In the genomic region with DNA sequence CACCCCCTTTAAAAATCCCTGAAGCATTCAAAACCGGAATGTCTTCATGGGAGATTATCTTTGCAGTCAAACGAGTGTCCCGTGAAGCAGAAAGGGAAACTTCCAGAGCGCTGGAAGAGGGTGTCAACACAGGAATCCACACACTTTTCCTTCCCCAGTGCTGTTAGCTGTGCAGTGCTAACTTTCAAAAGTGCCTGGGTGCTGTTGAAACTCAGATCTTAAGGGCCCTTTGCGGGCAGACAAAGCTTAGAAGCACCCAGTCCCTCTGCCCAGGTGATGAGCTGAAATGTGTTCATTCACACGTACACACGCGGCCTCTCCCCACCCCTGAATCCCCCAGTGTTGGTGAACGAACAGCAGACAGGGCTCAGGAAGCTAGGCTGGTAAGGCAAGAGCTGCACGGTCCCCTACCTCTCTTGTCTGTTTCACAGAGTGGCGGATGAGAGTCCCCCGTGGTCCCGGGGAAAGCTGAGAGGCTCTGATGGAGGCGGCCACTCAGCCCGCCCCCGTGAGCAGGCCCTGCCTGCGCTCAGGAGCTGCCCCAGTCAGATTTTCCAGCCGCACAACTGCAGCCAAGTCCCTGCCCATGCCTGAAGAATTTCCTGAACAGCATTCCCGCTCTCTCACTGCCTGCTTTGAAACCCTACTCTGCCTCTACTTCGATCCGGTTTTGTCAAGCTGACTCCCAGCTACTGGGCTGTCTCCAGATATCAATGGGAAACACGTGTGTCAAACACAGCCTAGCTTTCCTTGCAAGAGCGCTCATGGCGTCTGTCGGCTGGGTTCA, we compare ENCODE assay signal across 7 mouse cellular contexts.
DNase-seq lines count a peak whose midpoint lies in the region; ATAC-seq lines count a peak whose summit lies in the region.

No protein-coding gene starts in this region.

- no peaks in the 10 kb centered on the region for H3K36me3 ChIP-seq in embryonic facial prominence, embryonic 14.5 days (ENCODE audit: control insufficient read depth, insufficient read depth, low read length)
- no peaks in the 10 kb centered on the region for H3K36me3 ChIP-seq in heart, embryonic 10.5 days

- H3K27ac ChIP-seq in embryonic facial prominence, embryonic 14.5 days (replicated peaks; ENCODE audit: low read depth, low read length), result peak overlapping the region; percentile 97
- H3K27ac ChIP-seq in heart, embryonic 10.5 days, result peak overlapping the region; percentile 92

- DNase-seq in adrenal gland, postnatal 10 days, result peak; percentile 68
- DNase-seq in embryonic facial prominence, embryonic 14.5 days (ENCODE audit: low spot score), result peak; percentile 96
- peak; percentile 87 for DNase-seq in heart, embryonic 10.5 days (ENCODE audit: low spot score)
- DNase-seq in kidney, adult 9 months, result peak; percentile 28
- DNase-seq in liver, result peak; percentile 36
- peak; percentile 71 for DNase-seq in neural tube, embryonic 10.5 days (ENCODE audit: extremely low spot score, low spot score)
- DNase-seq in thymus, postnatal 36 days, result peak; percentile 1 to 11

- H3K4me3 ChIP-seq in embryonic facial prominence, embryonic 14.5 days (ENCODE audit: low read depth, low read length), result peak overlapping the region; percentile 46
- peak overlapping the region; percentile 61 for H3K4me3 ChIP-seq in heart, embryonic 10.5 days

- no peaks in the 10 kb centered on the region for H3K9me3 ChIP-seq in embryonic facial prominence, embryonic 14.5 days (ENCODE audit: control insufficient read depth, low read length)
- H3K9me3 ChIP-seq in heart, embryonic 10.5 days, result no peaks in the 10 kb centered on the region

- peaks cover 23% of the 10 kb centered on the region for H3K4me1 ChIP-seq in embryonic facial prominence, embryonic 14.5 days (ENCODE audit: control insufficient read depth, insufficient read depth, low read length)
- peaks cover 24% of the 10 kb centered on the region for H3K4me1 ChIP-seq in heart, embryonic 10.5 days

- peak overlapping the region; percentile 77 for H3K9ac ChIP-seq in embryonic facial prominence, embryonic 14.5 days (ENCODE audit: low read depth, low read length)

- 3% methylated on average over 25 of the region's 25 CpGs for WGBS in embryonic facial prominence, embryonic 14.5 days
- 5% methylated on average over 25 of the region's 25 CpGs for WGBS in heart, embryonic 10.5 days

- peak overlapping the region; percentile 68 for H3K4me2 ChIP-seq in embryonic facial prominence, embryonic 14.5 days (ENCODE audit: low read depth, low read length)

- H3K27me3 ChIP-seq in embryonic facial prominence, embryonic 14.5 days (replicated peaks; ENCODE audit: control insufficient read depth, insufficient read depth, low read length), result no peaks in the 10 kb centered on the region
- no peaks in the 10 kb centered on the region for H3K27me3 ChIP-seq in heart, embryonic 10.5 days (ENCODE audit: insufficient read depth, poor library complexity, severe bottlenecking)

- peak; percentile 96 for ATAC-seq in embryonic facial prominence, embryonic 14.5 days (ENCODE audit: low read depth)

Comparison
In these comparisons a context has a peak if more than half of its experiments do, and no peak if none do; other contexts are left out.
1. Peak in every context shown above with its lines: DNase-seq, ATAC-seq, H3K4me3 ChIP-seq and H3K27ac ChIP-seq.
2. DNase-seq: peak in every context shown above with its lines; median percentile 96 in embryonic facial prominence, embryonic 14.5 days; 87 in heart, embryonic 10.5 days; 71 in neural tube, embryonic 10.5 days; 68 in adrenal gland, postnatal 10 days; 36 in liver; 28 in kidney, adult 9 months; 6 in thymus, postnatal 36 days.